Mouse (Mus musculus): ENCODE measurements around the gene Zfp326. TPM values are rescaled to one million over a fixed set of nuclear protein-coding genes. Genes with fewer than 3 reads are reported as not detected.

The Zfp326 gene
- 2.0 and 2.2 TPM in 2 replicates for polyA plus RNA-seq (2012; rRNA removed)

DNA sequence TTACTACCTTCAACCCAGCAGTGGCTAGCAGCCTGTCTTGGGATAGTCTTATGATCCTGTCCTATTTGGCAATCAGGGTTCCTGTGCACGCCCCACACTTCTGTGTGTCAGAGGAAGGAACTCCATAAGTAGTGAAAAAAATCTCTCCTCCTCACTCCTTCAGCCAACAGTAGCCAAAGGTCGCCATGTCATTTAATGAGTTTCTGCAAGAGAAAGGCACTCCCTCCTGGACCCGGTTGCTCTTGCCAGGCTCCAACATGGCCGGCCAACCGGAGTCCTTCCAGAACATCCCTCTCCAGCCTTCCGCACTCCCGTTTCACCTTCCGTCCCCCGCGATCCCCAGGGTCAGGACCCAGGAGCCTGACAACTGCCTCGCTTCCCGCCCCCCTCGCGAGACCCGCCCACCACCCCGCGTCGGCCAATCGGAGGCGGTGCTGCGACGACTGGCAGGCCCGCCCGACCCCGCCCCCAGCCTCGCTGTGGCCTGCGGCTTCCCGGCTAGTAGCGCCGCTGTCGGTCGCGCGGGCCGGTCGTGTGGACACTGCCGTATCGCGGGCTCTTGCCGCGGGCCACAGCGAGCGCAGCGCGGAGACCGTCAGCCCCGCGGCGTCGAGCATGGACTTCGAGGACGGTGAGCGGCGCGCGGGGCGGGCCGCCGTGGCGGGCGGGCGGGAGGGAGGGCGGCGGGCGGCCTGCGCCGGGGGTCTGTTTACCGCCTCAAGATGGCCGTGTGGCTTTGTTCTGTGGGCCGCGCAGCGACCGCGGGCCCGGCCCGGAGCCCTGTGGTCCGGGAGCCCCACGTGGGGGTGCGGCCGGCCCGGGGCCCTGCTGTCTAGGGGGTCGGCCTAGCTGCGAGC, at the start of gene Zfp326:
Zfp326 (plus strand) TSS at position 498 of the 857 bp plus-strand sequence.

Other genes starting within 250 kb of the Zfp326 start
- 0.76 and 1.9 TPM in 2 replicates for gene Lrrc8d, start 176.6 kb upstream of the Zfp326 start, polyA plus RNA-seq (2012; rRNA removed)